Mouse (Mus musculus): ENCODE results near the gene Grm8.

GRCm38 (mm10) chr6:27408473-27408872 lies 726.5 kb downstream of the Grm8 start:
- TF ChIP-seq POLR2A (IDR thresholded peaks at IDR 0.05; ENCODE audit: control insufficient read depth, extremely low read depth, insufficient read depth, low read length, poor library complexity) = no peak
- TF ChIP-seq CTCF (IDR thresholded peaks at IDR 0.05; ENCODE audit: borderline replicate concordance, control insufficient read depth, extremely low read depth, insufficient read depth, low read length, poor library complexity) = no peak
